Mouse (Mus musculus) thymus, adult 2 months (tissue): Measurements from ENCODE around the gene Rnf215.

Experiments used
- CTCF ChIP-seq: fragments of 200-500 bp; IDR thresholded peaks from 2 replicates; pipeline ENCODE4 v1.5.1; 2012; ENCODE audit warnings: mild to moderate bottlenecking, control low read depth, low read length, moderate library complexity, borderline replicate concordance; ENCODE audit not compliant: control insufficient read depth, poor library complexity, insufficient read depth; ENCODE audit errors: extremely low read depth
- POLR2A ChIP-seq: fragments of 200-500 bp; IDR thresholded peaks from 2 replicates; pipeline ENCODE4 v1.6.1; 2012; ENCODE audit warnings: mild to moderate bottlenecking, low read length, control low read depth, moderate library complexity; ENCODE audit not compliant: control insufficient read depth, poor library complexity, insufficient read depth; ENCODE audit errors: extremely low read depth

DNA sequence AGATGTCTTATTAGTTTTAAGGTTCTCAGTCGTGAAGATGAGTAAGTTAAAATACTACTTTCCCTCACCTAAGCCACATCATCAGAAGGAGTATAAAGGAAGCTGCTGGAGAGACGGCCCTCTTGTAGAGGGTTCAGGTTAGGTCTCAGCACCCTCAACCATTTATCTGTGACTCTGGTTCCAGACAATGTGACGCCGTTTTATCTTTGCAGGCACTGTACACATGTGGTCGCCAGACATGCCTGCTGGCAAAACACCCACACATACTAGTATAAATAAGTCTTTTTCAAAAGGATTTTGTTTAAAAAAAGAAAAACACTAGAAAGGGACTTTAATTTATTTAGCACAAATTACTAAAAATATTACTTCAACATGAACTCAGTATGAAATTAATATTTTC, 20.6 kb downstream of the Rnf215 start:
- TF ChIP-seq POLR2A (no peak), CTCF (no peak)
